Mouse (Mus musculus): ENCODE measurements around the gene Erbb3.

GRCm38 (mm10) chr10:128545570-128545898, 43.9 kb downstream of the Erbb3 start:
- TF ChIP-seq NELFE (IDR thresholded peaks at IDR 0.05; ENCODE audit: low read depth, low read length) (no peak), KAT2A (conservative IDR thresholded peaks at IDR 0.05; ENCODE audit: low read depth, low read length) (no peak), POLR2A (IDR thresholded peaks at IDR 0.05; ENCODE audit: control insufficient read depth in 1 of 2, insufficient read depth in 1 of 2, low read depth in 1 of 2, low read length in 2 of 2, poor library complexity in 1 of 2) (no peak), ZC3H11A (IDR thresholded peaks at IDR 0.05; ENCODE audit: low read depth, low read length) (no peak), CTCF (IDR thresholded peaks at IDR 0.05 in 2 of 3, conservative IDR thresholded peaks at IDR 0.05 in 1 of 3; ENCODE audit: control insufficient read depth in 1 of 3, insufficient read depth in 1 of 3, low read depth in 2 of 3, low read length in 3 of 3, poor library complexity in 1 of 3, severe bottlenecking in 1 of 3) (no peak), RCOR1 (IDR thresholded peaks at IDR 0.05; ENCODE audit: low read depth, low read length) (no peak), ZMIZ1 (IDR thresholded peaks at IDR 0.05; ENCODE audit: low read depth, low read length) (no peak), GABPA (IDR thresholded peaks at IDR 0.05; ENCODE audit: low read depth, low read length) (no peak), MAFK (IDR thresholded peaks at IDR 0.05; ENCODE audit: borderline replicate concordance, low read depth, low read length) (no peak), EP300 (IDR thresholded peaks at IDR 0.05; ENCODE audit: low read depth in 1 of 2, low read length in 2 of 2) (no peak)

Measured in MEL (cell line).